Mouse (Mus musculus) layer of hippocampus, adult 11-12 months (tissue): ENCODE results near the gene Synj1.

Source experiments
- DNase-seq: peaks from one replicate; pipeline ENCODE4 v3.0.0; 2022; ENCODE audit warnings: low spot score

The Synj1 gene

GRCm38 (mm10) chr16:90941246-90941645 is 69.9 kb downstream of the Synj1 start:
- no peak for DNase-seq

- DNase-seq, result peak; percentile 91
These were observed 76.3 kb downstream of the Synj1 start, which contains the start of gene Cfap298 for GRCm38 (mm10) chr16:90934687-90935328. Cfap298 (minus strand) TSS chr16:90935114.

GRCm38 (mm10) chr16:90934193-90934686 is 76.9 kb downstream of the Synj1 start:
- DNase-seq, result no peak

GRCm38 (mm10) chr16:90933534-90934176 is 77.5 kb downstream of the Synj1 start:
- DNase-seq, result no peak

GRCm38 (mm10) chr16:90927446-90927845 is 83.7 kb downstream of the Synj1 start:
- DNase-seq, result no peak

GRCm38 (mm10) chr16:90925461-90925860 is 85.6 kb downstream of the Synj1 start:
- peak; percentile 77 for DNase-seq

GRCm38 (mm10) chr16:90924606-90925370 is 86.3 kb downstream of the Synj1 start:
- no peak for DNase-seq

GRCm38 (mm10) chr16:90921471-90922159 is 89.5 kb downstream of the Synj1 start:
- DNase-seq, result no peak

GRCm38 (mm10) chr16:90917156-90917555 is 94.0 kb downstream of the Synj1 start:
- no peak for DNase-seq

GRCm38 (mm10) chr16:90916040-90916481 is 95.0 kb downstream of the Synj1 start:
- no peak for DNase-seq

- no peak for DNase-seq
These were observed 99.3 kb downstream of the Synj1 start for GRCm38 (mm10) chr16:90911766-90912165.

- DNase-seq, result no peak
These were observed 100.1 kb downstream of the Synj1 start for GRCm38 (mm10) chr16:90910855-90911533.

- no peak for DNase-seq
These were observed 103.9 kb downstream of the Synj1 start for GRCm38 (mm10) chr16:90907250-90907649.

GRCm38 (mm10) chr16:90903300-90903699 is 107.8 kb downstream of the Synj1 start:
- DNase-seq, result no peak

- no peak for DNase-seq
These were observed 109.7 kb downstream of the Synj1 start for GRCm38 (mm10) chr16:90901364-90901763.

- no peak for DNase-seq
These were observed 111.6 kb downstream of the Synj1 start for GRCm38 (mm10) chr16:90899498-90899897.

- DNase-seq, result no peak
These were observed 113.5 kb downstream of the Synj1 start for GRCm38 (mm10) chr16:90897651-90898050.

GRCm38 (mm10) chr16:90893792-90894191 is 117.3 kb downstream of the Synj1 start:
- no peak for DNase-seq

- DNase-seq, result peak; percentile 11
These were observed 118.1 kb downstream of the Synj1 start for GRCm38 (mm10) chr16:90893019-90893418.

GRCm38 (mm10) chr16:90892081-90892480 is 119.0 kb downstream of the Synj1 start:
- DNase-seq, result no peak

GRCm38 (mm10) chr16:90891601-90892000 is 119.5 kb downstream of the Synj1 start:
- no peak for DNase-seq
